Mouse (Mus musculus) heart, adult 2 months (tissue): ENCODE measurements at regions not wholly inside any gene's neighbourhood (a gene's known extent, or its start where the extent isn't known, plus 50 kb on each side); places are given as distances from the start of the nearest gene placed in this dataset.

ENCODE experiments used
- CTCF ChIP-seq: fragments of 200-600 bp; IDR thresholded peaks from 2 replicates; pipeline ENCODE4 v1.8.1; 2022; ENCODE audit warnings: antibody characterized with exemption, mild to moderate bottlenecking, moderate library complexity
- EP300 ChIP-seq: fragments of 200-500 bp; IDR thresholded peaks from 2 replicates; pipeline ENCODE4 v1.6.1; 2011; ENCODE audit warnings: low read depth, low read length, control low read depth; ENCODE audit not compliant: insufficient read depth
- POLR2A ChIP-seq: fragments of 200-500 bp; IDR thresholded peaks from 2 replicates; pipeline ENCODE4 v1.6.1; 2011; ENCODE audit warnings: mild to moderate bottlenecking, low read depth, low read length, control low read depth; ENCODE audit not compliant: insufficient read depth

- TF ChIP-seq CTCF = no peak
- TF ChIP-seq EP300 = no peak
- no peak for TF ChIP-seq POLR2A
Observed at GRCm38 (mm10) chr2:129947847-129948553, 64.1 kb upstream of the Tgm3 start.
